Mouse (Mus musculus) myocyte (in vitro differentiated cells): ENCODE measurements around the gene Nfkbib. TPM values are rescaled to one million over a fixed set of nuclear protein-coding genes. Genes with fewer than 3 reads are reported as not detected.

ENCODE experiments used
- H3K27me3 ChIP-seq: one replicate; pipeline ENCODE4 v1.6.1; 2011; ENCODE audit not compliant: control insufficient read depth, insufficient read depth, insufficient read length
- H3K36me3 ChIP-seq: one replicate; pipeline ENCODE4 v1.6.1; 2011; ENCODE audit not compliant: control insufficient read depth, insufficient read depth
- H3K4me2 ChIP-seq: one replicate; pipeline ENCODE4 v1.6.1; 2011; ENCODE audit warnings: low read depth, control low read depth
- H3K4me3 ChIP-seq: one replicate; pipeline ENCODE4 v1.5.1; 2011; ENCODE audit warnings: mild to moderate bottlenecking, control low read depth, moderate library complexity
- H3K79me2 ChIP-seq: one replicate; pipeline ENCODE4 v1.6.1; 2011; ENCODE audit not compliant: control insufficient read depth, insufficient read depth
- H3ac ChIP-seq: one replicate; pipeline ENCODE4 v1.6.1; 2011; ENCODE audit not compliant: control insufficient read depth, insufficient read length
- CEBPB ChIP-seq: IDR thresholded peaks from 2 replicates; pipeline ENCODE4 v1.6.1; 2011; ENCODE audit warnings: mild to moderate bottlenecking, moderate library complexity; ENCODE audit not compliant: poor library complexity, insufficient read depth, severe bottlenecking
- E2F4 ChIP-seq: IDR thresholded peaks from one replicate; pipeline ENCODE4 v1.6.1; 2011; ENCODE audit warnings: mild to moderate bottlenecking, control low read depth, moderate library complexity; ENCODE audit not compliant: insufficient read depth
- MAX ChIP-seq: IDR thresholded peaks from one replicate; pipeline ENCODE4 v1.6.1; 2011; ENCODE audit warnings: low read depth, mild to moderate bottlenecking, control low read depth
- MYOD1 ChIP-seq, 3 experiments: IDR thresholded peaks; one replicate each; pipeline ENCODE4 v1.6.1; 2011; ENCODE audit warnings: control low read depth in 2 of 3, low read depth in 2 of 3, mild to moderate bottlenecking in 2 of 3, moderate library complexity in 1 of 3; ENCODE audit not compliant: insufficient read length in 2 of 3, control insufficient read depth in 1 of 3
- MYOG ChIP-seq, 3 experiments: IDR thresholded peaks; one replicate each; pipeline ENCODE4 v1.6.1; 2011; ENCODE audit warnings: control low read depth in 2 of 3, low read depth in 2 of 3, mild to moderate bottlenecking in 2 of 3; ENCODE audit not compliant: insufficient read length in 2 of 3, control insufficient read depth in 1 of 3, insufficient read depth in 1 of 3
- POLR2A ChIP-seq: IDR thresholded peaks from one replicate; pipeline ENCODE4 v1.6.1; 2011; ENCODE audit warnings: low read depth, mild to moderate bottlenecking, control low read depth, moderate library complexity; ENCODE audit not compliant: insufficient read length
- POLR2AphosphoS2 ChIP-seq: IDR thresholded peaks from one replicate; pipeline ENCODE4 v1.6.1; 2011; ENCODE audit warnings: low read depth, control low read depth; ENCODE audit not compliant: insufficient read length
- REST ChIP-seq: IDR thresholded peaks from one replicate; pipeline ENCODE4 v1.6.1; 2011; ENCODE audit warnings: mild to moderate bottlenecking, control low read depth, moderate library complexity; ENCODE audit not compliant: insufficient read depth, insufficient read length
- SRF ChIP-seq: IDR thresholded peaks from one replicate; pipeline ENCODE4 v1.6.1; 2011; ENCODE audit warnings: low read depth; ENCODE audit not compliant: control insufficient read depth, insufficient read length
- TCF12 ChIP-seq: IDR thresholded peaks from one replicate; pipeline ENCODE4 v1.6.1; 2011; ENCODE audit warnings: mild to moderate bottlenecking, control low read depth; ENCODE audit not compliant: poor library complexity, insufficient read depth, severe bottlenecking
- TCF3 ChIP-seq: IDR thresholded peaks from one replicate; pipeline ENCODE4 v1.6.1; 2011; ENCODE audit warnings: low read depth, control low read depth; ENCODE audit not compliant: insufficient read length
- USF1 ChIP-seq: IDR thresholded peaks from one replicate; pipeline ENCODE4 v1.6.1; 2011; ENCODE audit warnings: low read depth, mild to moderate bottlenecking, control low read depth, moderate library complexity
- polyA plus RNA-seq: library from polyadenylated mRNA; unstranded; fragments of >200 nt; fragmentation: generic; extraction: Trizol; gene quantifications from one replicate; pipeline ENCODE4 v1.2.1, GENCODE M21; 2012; ENCODE audit warnings: missing spikeins

The Nfkbib gene
- polyA plus RNA-seq, 1 experiment, result 59.3 TPM

DNA sequence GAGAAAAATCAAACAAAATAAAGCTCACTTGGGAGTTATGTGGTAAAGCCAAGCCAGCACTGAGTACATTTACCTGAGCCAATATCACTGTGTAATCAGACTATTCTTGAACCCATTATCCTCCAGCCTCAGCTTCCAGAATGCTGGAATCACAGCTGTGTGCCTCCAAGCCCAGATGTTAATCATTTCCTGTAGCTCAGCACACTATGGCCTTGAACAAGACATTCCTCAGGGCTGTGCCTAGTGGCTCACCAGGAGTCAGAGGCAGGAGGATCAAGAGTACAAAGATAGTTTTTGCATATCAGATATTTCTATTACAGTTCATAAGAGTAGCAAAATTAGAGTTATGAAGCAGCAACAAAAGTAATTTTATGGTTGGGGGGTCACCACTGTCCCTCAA lies 24.4 kb upstream of the Nfkbib start:
- no peak overlapping the region for H3ac ChIP-seq
- H3K36me3 ChIP-seq, result no peaks in the 10 kb centered on the region
- H3K79me2 ChIP-seq, result no peaks in the 10 kb centered on the region
- H3K4me2 ChIP-seq, result no peak overlapping the region
- no peaks in the 10 kb centered on the region for H3K27me3 ChIP-seq
- no peak overlapping the region for H3K4me3 ChIP-seq
- TF ChIP-seq E2F4 (no peak), USF1 (no peak), TCF3 (no peak), SRF (no peak), REST (no peak), CEBPB (no peak), MYOD1 (IDR thresholded peaks at IDR 0.05; ENCODE audit: control insufficient read depth in 1 of 3, insufficient read length in 2 of 3, low read depth in 2 of 3) (no peak), POLR2AphosphoS2 (no peak), MAX (no peak), POLR2A (no peak), MYOG (IDR thresholded peaks at IDR 0.05; ENCODE audit: control insufficient read depth in 1 of 3, insufficient read depth in 1 of 3, insufficient read length in 2 of 3, low read depth in 2 of 3) (no peak), TCF12 (no peak)

DNA sequence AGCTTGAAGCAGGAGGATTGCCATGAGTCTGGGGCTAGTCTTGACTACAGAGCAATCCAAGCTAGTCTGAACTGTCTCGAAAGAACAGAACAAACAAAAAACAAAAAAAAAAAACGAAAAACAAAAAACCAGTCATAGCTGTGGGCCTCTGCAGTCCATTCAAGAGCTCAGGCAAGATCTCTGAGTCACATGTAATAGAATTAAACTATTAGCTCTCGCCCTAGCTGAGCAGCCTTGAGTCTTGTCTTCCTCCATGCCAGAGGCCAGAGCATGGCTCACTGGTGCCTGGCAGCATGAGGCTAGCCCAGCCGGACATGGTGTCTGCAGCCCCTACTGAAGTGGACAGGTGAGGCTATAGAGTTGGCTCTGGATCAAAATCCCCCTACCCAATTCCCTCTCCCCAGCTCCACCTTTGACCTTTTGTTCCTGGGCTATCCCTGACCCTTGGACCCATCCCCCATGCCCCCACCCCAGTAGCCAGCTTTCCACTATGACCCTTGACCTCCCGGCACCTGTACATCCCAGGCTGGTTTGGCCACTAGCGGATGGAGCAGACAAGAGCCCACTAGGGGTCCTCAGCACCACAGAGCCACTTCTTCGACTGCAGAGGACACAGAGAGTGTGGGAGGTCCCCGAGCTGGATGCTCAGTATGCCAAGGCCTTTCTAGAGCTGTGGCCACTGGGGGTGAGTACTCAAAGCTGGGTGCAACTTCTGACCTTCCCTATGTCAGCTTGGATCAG lies 22.9 kb upstream of the Nfkbib start:
- Histone ChIP-seq H3K79me2 (no peaks in the 10 kb centered on the region), H3K36me3 (no peaks in the 10 kb centered on the region), H3ac (no peak overlapping the region), H3K27me3 (no peaks in the 10 kb centered on the region), H3K4me3 (no peak overlapping the region), H3K4me2 (no peak overlapping the region)
- no peak for TF ChIP-seq TCF3
- TF ChIP-seq POLR2A, result no peak
- no peak for TF ChIP-seq REST
- TF ChIP-seq MAX, result no peak
- no peak for TF ChIP-seq POLR2AphosphoS2
- no peak for TF ChIP-seq MYOG (IDR thresholded peaks at IDR 0.05; ENCODE audit: control insufficient read depth in 1 of 3, insufficient read depth in 1 of 3, insufficient read length in 2 of 3, low read depth in 2 of 3)
- TF ChIP-seq CEBPB, result no peak
- TF ChIP-seq E2F4, result no peak
- TF ChIP-seq SRF, result no peak

DNA sequence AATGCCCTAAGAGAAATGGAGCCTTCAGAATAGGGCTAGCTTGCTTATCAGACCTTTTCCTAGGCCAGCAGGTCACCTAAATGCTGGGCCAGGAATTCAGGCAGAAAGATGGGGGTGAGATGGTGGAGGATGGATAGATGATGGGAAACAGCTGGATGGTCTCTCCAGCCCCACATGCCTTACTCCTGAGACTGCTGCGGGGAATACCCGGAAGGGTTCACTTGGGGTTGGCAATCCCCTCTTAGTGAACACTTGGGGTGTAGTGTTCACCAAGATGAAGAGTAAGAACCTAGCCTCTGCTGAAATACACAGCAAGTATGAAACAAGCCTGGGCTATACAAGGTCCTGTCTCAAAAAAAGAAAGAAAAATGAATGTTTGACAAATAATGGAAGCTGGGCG lies 21.9 kb upstream of the Nfkbib start:
- TF ChIP-seq CEBPB (no peak), E2F4 (no peak), MYOD1 (IDR thresholded peaks at IDR 0.05; ENCODE audit: control insufficient read depth in 1 of 3, insufficient read length in 2 of 3, low read depth in 2 of 3) (no peak), POLR2A (no peak), SRF (no peak), TCF12 (no peak), REST (no peak), TCF3 (no peak), MYOG (IDR thresholded peaks at IDR 0.05; ENCODE audit: control insufficient read depth in 1 of 3, insufficient read depth in 1 of 3, insufficient read length in 2 of 3, low read depth in 2 of 3) (no peak), USF1 (no peak), POLR2AphosphoS2 (no peak), MAX (no peak)
- H3K4me3 ChIP-seq, result no peak overlapping the region
- H3K27me3 ChIP-seq, result no peaks in the 10 kb centered on the region
- no peak overlapping the region for H3ac ChIP-seq
- H3K4me2 ChIP-seq, result no peak overlapping the region
- H3K36me3 ChIP-seq, result no peaks in the 10 kb centered on the region
- H3K79me2 ChIP-seq, result no peaks in the 10 kb centered on the region

DNA sequence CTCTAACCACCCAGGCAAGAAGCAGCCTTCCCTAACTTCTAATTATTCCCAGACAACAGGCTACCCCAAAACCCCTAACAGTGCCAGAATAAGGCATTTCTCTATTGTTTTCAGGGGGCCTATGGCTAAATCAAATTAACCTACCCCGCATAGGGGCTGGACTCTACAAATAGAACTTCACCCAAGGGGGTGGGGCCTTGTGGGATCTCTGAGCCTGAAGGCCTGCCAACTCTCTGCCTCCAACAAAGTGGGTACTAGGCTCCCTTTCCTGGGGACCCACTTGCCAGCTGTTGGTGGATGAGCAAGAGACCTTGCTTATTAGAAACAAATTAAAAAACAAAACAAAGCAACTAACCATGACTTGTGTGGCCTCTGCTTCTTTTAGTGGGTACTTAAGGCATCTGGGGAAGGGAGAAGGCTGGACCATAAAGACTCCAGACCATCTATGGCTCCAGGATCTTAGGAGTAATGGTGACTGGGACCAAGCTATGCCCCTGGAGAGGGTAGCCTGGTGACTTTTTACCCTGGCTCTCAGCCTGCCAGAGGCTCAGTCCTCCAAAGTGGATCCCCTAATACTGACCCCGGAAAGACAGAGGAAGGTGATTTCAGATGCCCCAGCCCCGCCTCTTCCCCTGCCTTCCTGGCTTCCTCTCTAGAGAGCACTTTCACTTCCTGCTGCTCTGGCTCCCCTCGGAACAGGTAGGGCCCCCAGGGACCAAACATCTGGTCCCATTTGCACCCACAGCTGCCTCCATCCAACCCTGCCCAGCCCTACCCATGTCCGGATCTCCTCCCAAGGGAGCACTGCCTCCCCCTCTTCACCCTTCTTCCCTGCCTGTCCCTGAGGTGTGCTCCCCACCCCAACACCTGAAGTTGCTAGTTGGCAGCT lies 21.2 kb upstream of the Nfkbib start, which contains the start of gene Rinl:
Rinl (plus strand) TSS at position 663 of the 889 bp plus-strand sequence.
- H3K79me2 ChIP-seq, result no peaks in the 10 kb centered on the region
- H3K4me2 ChIP-seq, result no peak within 1 kb of the TSS
- no peak within 1 kb of the TSS for H3K4me3 ChIP-seq
- TF ChIP-seq E2F4, result no peak
- no peak for TF ChIP-seq REST
- TF ChIP-seq USF1, result no peak
- no peak for TF ChIP-seq SRF
- TF ChIP-seq MAX, result no peak
- TF ChIP-seq POLR2AphosphoS2, result no peak
- TF ChIP-seq MYOD1 (IDR thresholded peaks at IDR 0.05; ENCODE audit: control insufficient read depth in 1 of 3, insufficient read length in 2 of 3, low read depth in 2 of 3), result no peak
- no peaks in the 10 kb centered on the region for H3K27me3 ChIP-seq
- no peaks in the 10 kb centered on the region for H3K36me3 ChIP-seq
- no peak within 1 kb of the TSS for H3ac ChIP-seq
